22 mouse cellular contexts compared by ENCODE assay signal in the genomic region with DNA sequence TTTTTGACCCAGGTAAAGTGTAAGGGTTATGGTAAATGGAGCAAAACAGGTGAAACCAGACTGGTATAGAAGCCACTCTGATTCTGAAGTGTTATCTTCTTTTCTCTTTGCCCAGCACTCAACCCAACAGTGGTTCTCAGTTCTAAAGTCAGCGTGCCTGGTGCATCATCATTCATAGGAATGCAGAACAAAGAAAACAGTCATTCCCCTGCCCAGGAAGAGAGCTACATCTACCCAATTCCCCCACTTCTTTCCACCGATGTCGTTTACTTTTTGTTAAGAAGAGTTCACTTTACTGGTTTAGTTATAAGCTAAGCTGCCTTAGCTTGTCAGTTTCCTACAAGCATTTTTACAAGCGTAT.
A peak's percentile ranks its signal among the peaks of the same experiment; 100 is the strongest.
DNase-seq lines count a peak whose midpoint lies in the region; ATAC-seq and TF ChIP-seq lines count a peak whose summit lies in the region.
"Had no signal": no experiment of that assay in that cellular context is flagged by ENCODE, and none has a peak within 500 bp of the region (broad histone marks: within the 10 kb centered on the region; RNA-seq: fewer than 3 reads in every experiment).

No protein-coding gene starts in this region.

- H3ac ChIP-seq in myocyte (ENCODE audit: control insufficient read depth, insufficient read length), result no peak overlapping the region

- POLR2A ChIA-PET in Patski (lab: Charles Lee), result no interaction called here

- no peak for TF ChIP-seq POLR2A in myocyte (IDR thresholded peaks at IDR 0.05; ENCODE audit: insufficient read length, low read depth)

- H3K27me3 ChIP-seq in Patski (no peaks in the 10 kb centered on the region), myocyte (ENCODE audit: control insufficient read depth, insufficient read depth, insufficient read length) (no peaks in the 10 kb centered on the region)
- H3K27me3 ChIP-seq: CH12.LX had no signal

- in situ Hi-C loops in Patski (cut with MboI; ENCODE audit: low pct_unique_long_range_greater_than_20kb), result no loop called here

- no peaks in the 10 kb centered on the region for H3K36me3 ChIP-seq in myocyte (ENCODE audit: control insufficient read depth, insufficient read depth)
- H3K36me3 ChIP-seq: G1E had no signal

- peak; percentile 61 for ATAC-seq in Patski
- ATAC-seq: activated CD4-positive, CD25-positive, alpha-beta regulatory T cell, adult 4 months; CD4-positive, CD25-positive, alpha-beta regulatory T cell, adult 4 months had no signal

- peaks cover 3% of the 10 kb centered on the region for H3K79me2 ChIP-seq in myocyte (ENCODE audit: control insufficient read depth, insufficient read depth)

- peak overlapping the region; percentile 8 for H3K4me2 ChIP-seq in myocyte (ENCODE audit: low read depth)

- H3K4me3 ChIP-seq in myocyte, result no peak overlapping the region

- CTCF ChIA-PET in Patski (lab: Charles Lee), result interaction anchor here (1.0 to 2.2 kb wide), 5 partner anchors 17 to 128 kb away, joined by 3 to 7 read pairs (median 5); no protein-coding TSS in a partner anchor

- intact Hi-C loops in left cerebral cortex, postnatal 14 days (cut with DNase I), result no loop called here

- TF ChIP-seq CTCF in Patski (IDR thresholded peaks at IDR 0.05), result no peak

- DNase-seq in Muller cell, postnatal 12 days (ENCODE audit: inconsistent ontology term), result peak; percentile 76
- DNase-seq in Patski (ENCODE audit: low read depth, low spot score), result no peak
- DNase-seq in left cerebral cortex, postnatal 14 days (ENCODE audit: low spot score in 2 of 2), result no peak
- DNase-seq in adrenal gland, adult 8-10 months, result no peak
- DNase-seq in kidney, postnatal 10 days, result no peak
- DNase-seq: adrenal gland, adult 2 months; adrenal gland, postnatal 10 days; adrenal gland, postnatal 14 days; adrenal gland, postnatal 25 days; adrenal gland, postnatal 36 days; B cell, adult 2 months; cerebellum, adult 11 months; cerebellum, adult 11-12 months; cerebellum, adult 18-20 months; cerebellum, adult 2 months; cerebellum, adult 8-10 months; cerebellum, adult 9-10 months had no signal

TF ChIP-seq in myocyte, 11 proteins besides CTCF, POLR2A, EP300 and RAD21:
- no peak for TF ChIP-seq USF1 (IDR thresholded peaks at IDR 0.05; ENCODE audit: low read depth)
- TF ChIP-seq CEBPB (IDR thresholded peaks at IDR 0.05; ENCODE audit: insufficient read depth, poor library complexity, severe bottlenecking), result no peak
- TF ChIP-seq MAX (IDR thresholded peaks at IDR 0.05; ENCODE audit: low read depth), result no peak
- TF ChIP-seq TCF12 (IDR thresholded peaks at IDR 0.05; ENCODE audit: insufficient read depth, poor library complexity, severe bottlenecking), result no peak
- TF ChIP-seq TCF3 (IDR thresholded peaks at IDR 0.05; ENCODE audit: insufficient read length, low read depth), result no peak
- no peak for TF ChIP-seq POLR2AphosphoS2 (IDR thresholded peaks at IDR 0.05; ENCODE audit: insufficient read length, low read depth)
- no peak for TF ChIP-seq MYOD1 (IDR thresholded peaks at IDR 0.05; ENCODE audit: control insufficient read depth in 1 of 3, insufficient read length in 2 of 3, low read depth in 2 of 3)
- TF ChIP-seq SRF (IDR thresholded peaks at IDR 0.05; ENCODE audit: control insufficient read depth, insufficient read length, low read depth), result no peak
- TF ChIP-seq REST (IDR thresholded peaks at IDR 0.05; ENCODE audit: insufficient read depth, insufficient read length), result no peak
